Mouse (Mus musculus) heart, postnatal 0 days (tissue): ENCODE measurements at regions not wholly inside any gene's neighbourhood (a gene's known extent, or its start where the extent isn't known, plus 50 kb on each side); places are given as distances from the start of the nearest gene placed in this dataset.

ENCODE experiments used
- ATAC-seq: fragments of 200-750 bp; cut with Nextera tagmentation; 2 replicates; pipeline ENCODE4 v1.8.0; 2017; ENCODE audit warnings: low read depth, moderate number of reproducible peaks, moderate library complexity; ENCODE audit not compliant: insufficient read depth
- DNase-seq: peaks from one replicate; pipeline ENCODE4 v3.0.0-alpha.2; 2016; ENCODE audit warnings: low spot score
- H3K27ac ChIP-seq: fragments of 300-500 bp; sonication (generic); 2 replicates; pipeline ENCODE4 v1.5.1; 2014; ENCODE audit warnings: low read depth, mild to moderate bottlenecking
- H3K27me3 ChIP-seq: fragments of 300-500 bp; sonication (generic); 2 replicates; pipeline ENCODE4 v1.6.1; 2014; ENCODE audit warnings: low read length, mixed read lengths; ENCODE audit not compliant: control insufficient read depth, insufficient read depth
- H3K36me3 ChIP-seq: fragments of 300-500 bp; sonication (generic); replicated peaks from 2 replicates; pipeline ENCODE4 v1.6.1; 2014; ENCODE audit warnings: low read length, mixed read lengths; ENCODE audit not compliant: control insufficient read depth, insufficient read depth
- H3K4me1 ChIP-seq: fragments of 300-500 bp; sonication (generic); 2 replicates; pipeline ENCODE4 v1.6.1; 2014; ENCODE audit warnings: antibody characterized with exemption; ENCODE audit not compliant: control insufficient read depth, insufficient read depth
- H3K4me2 ChIP-seq: fragments of 300-500 bp; sonication (generic); 2 replicates; pipeline ENCODE4 v1.6.1; 2014; ENCODE audit warnings: low read depth, mild to moderate bottlenecking, low read length, moderate library complexity
- H3K4me3 ChIP-seq: fragments of 300-500 bp; sonication (generic); 2 replicates; pipeline ENCODE4 v1.5.1; 2014; ENCODE audit warnings: low read depth, low read length
- H3K9ac ChIP-seq: fragments of 300-500 bp; sonication (generic); replicated peaks from 2 replicates; pipeline ENCODE4 v1.6.1; 2014; ENCODE audit warnings: low read depth, low read length, mixed read lengths
- H3K9me3 ChIP-seq: fragments of 300-500 bp; sonication (generic); replicated peaks from 2 replicates; pipeline ENCODE4 v1.6.1; 2016; ENCODE audit warnings: low read length; ENCODE audit not compliant: control insufficient read depth
- CTCF ChIP-seq: IDR thresholded peaks from 2 replicates; pipeline ENCODE4 v1.5.1; 2016; ENCODE audit warnings: antibody characterized with exemption, control low read depth, low read depth
- EP300 ChIP-seq: IDR thresholded peaks from 2 replicates; pipeline ENCODE4 v1.6.1; 2016; ENCODE audit warnings: antibody characterized with exemption, low read depth
- WGBS: fragments of 180-500 bp; shearing (Covaris S2); extraction: QIAGEN DNeasy Blood & Tissue Kit; methylation state at CpG from one replicate; pipeline ENCODE4 v1.1.7; 2014; 5-methylcytosine and 5-hydroxymethylcytosine counted together

DNA sequence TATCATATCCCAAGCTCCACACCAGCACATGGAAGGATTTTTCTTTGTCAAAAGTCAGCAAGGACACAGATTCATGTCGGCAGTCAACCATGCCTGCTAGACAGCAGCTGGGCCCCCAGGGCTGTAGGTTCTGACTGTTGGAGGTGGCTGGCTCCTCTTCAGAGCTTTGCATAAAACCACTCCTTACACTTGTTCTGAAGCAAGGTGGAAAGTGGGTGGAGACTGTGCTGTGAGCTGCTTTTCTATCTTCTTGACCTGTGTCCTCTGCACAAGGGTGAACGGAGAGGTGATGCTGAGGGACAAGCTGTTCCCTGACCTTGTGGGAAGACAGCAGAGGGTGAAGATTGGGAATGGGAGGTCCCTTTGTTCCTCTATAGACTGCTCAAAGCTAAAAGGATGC is 185.2 kb downstream of the Cmpk2 start:
- Histone ChIP-seq H3K4me2 (no peak overlapping the region), H3K9me3 (no peaks in the 10 kb centered on the region), H3K36me3 (no peaks in the 10 kb centered on the region), H3K9ac (no peak overlapping the region), H3K27me3 (no peaks in the 10 kb centered on the region), H3K27ac (no peak overlapping the region), H3K4me3 (no peak overlapping the region), H3K4me1 (no peaks in the 10 kb centered on the region)
- ATAC-seq (no peak), DNase-seq (no peak)
- no peak for TF ChIP-seq EP300
- no peak for TF ChIP-seq CTCF
- 86% methylated on average over 2 of the region's 2 CpGs for WGBS

- ATAC-seq = no peak
These were observed 184.8 kb downstream of the Cmpk2 start for GRCm38 (mm10) chr12:26653781-26654180.

DNA sequence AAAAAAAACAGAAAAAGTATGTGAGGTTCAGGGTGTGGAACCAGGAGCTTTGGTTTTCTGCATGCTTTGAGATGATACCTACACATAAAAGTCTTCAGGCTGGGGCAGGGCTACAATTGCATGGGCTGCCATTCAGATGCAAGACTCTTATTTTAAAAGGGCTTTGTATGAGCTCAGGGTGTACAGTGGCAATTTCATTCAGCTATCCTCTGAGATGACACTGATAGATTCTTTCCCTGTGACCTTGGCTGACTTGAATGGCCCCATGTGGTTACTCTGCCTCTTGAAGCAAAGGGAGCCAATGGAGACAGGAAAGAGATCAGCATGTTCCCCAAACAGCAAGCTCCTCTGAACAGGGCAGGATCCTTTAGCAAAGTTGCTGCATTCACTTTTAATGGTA is 177.1 kb downstream of the Cmpk2 start:
- Histone ChIP-seq H3K9me3 (no peaks in the 10 kb centered on the region), H3K4me3 (no peak overlapping the region), H3K36me3 (no peaks in the 10 kb centered on the region), H3K4me2 (no peak overlapping the region), H3K9ac (no peak overlapping the region), H3K4me1 (no peaks in the 10 kb centered on the region), H3K27ac (no peak overlapping the region), H3K27me3 (no peaks in the 10 kb centered on the region)
- ATAC-seq (no peak), DNase-seq (no peak)
- TF ChIP-seq CTCF (no peak), EP300 (no peak)

More at GRCm38 (mm10) chr12:26653781-26654180, 184.8 kb downstream of the Cmpk2 start:
- TF ChIP-seq EP300 (no peak), CTCF (no peak)
- Histone ChIP-seq H3K4me3 (no peak overlapping the region), H3K4me2 (no peak overlapping the region), H3K27me3 (no peaks in the 10 kb centered on the region), H3K4me1 (no peaks in the 10 kb centered on the region), H3K9me3 (no peaks in the 10 kb centered on the region), H3K27ac (no peak overlapping the region), H3K9ac (no peak overlapping the region), H3K36me3 (no peaks in the 10 kb centered on the region)
- WGBS = 62% methylated on average over 6 of the region's 6 CpGs
- no peak for DNase-seq

- Histone ChIP-seq H3K4me1 (no peaks in the 10 kb centered on the region), H3K9ac (no peak overlapping the region), H3K4me3 (no peak overlapping the region), H3K9me3 (0 out of 2 replicates have a peak, but pooled peaks cover 3% of the 10 kb centered on the region), H3K36me3 (no peaks in the 10 kb centered on the region), H3K4me2 (no peak overlapping the region), H3K27me3 (no peaks in the 10 kb centered on the region), H3K27ac (no peak overlapping the region)
- no peak for ATAC-seq
- TF ChIP-seq CTCF (no peak), EP300 (no peak)
- WGBS = 64% methylated on average over 4 of the region's 4 CpGs
- no peak for DNase-seq
These were observed 166.7 kb downstream of the Cmpk2 start for GRCm38 (mm10) chr12:26635665-26636241.

- 48% methylated on average over 3 of the region's 3 CpGs for WGBS
- no peak overlapping the region for H3K4me2 ChIP-seq
These were observed 166.2 kb downstream of the Cmpk2 start for GRCm38 (mm10) chr12:26635253-26635652.

GRCm38 (mm10) chr12:26631795-26632122 is 162.8 kb downstream of the Cmpk2 start:
- Histone ChIP-seq H3K27ac (no peak overlapping the region), H3K9ac (no peak overlapping the region)

More at GRCm38 (mm10) chr12:26635253-26635652, 166.2 kb downstream of the Cmpk2 start:
- H3K4me3 ChIP-seq = no peak overlapping the region
- H3K4me1 ChIP-seq = no peaks in the 10 kb centered on the region
- no peak overlapping the region for H3K27ac ChIP-seq
- ATAC-seq = no peak
- no peak overlapping the region for H3K9ac ChIP-seq
- H3K36me3 ChIP-seq = no peaks in the 10 kb centered on the region
- TF ChIP-seq EP300 (no peak), CTCF (no peak)
- H3K9me3 ChIP-seq = 0 out of 2 replicates have a peak, but pooled peaks cover 3% of the 10 kb centered on the region
- H3K27me3 ChIP-seq = no peaks in the 10 kb centered on the region
- no peak for DNase-seq

More at GRCm38 (mm10) chr12:26631795-26632122, 162.8 kb downstream of the Cmpk2 start:
- no peaks in the 10 kb centered on the region for H3K4me1 ChIP-seq
- TF ChIP-seq CTCF (no peak), EP300 (no peak)
- H3K4me2 ChIP-seq = no peak overlapping the region
- no peak overlapping the region for H3K4me3 ChIP-seq
- WGBS = 68% methylated on average over 1 of the region's 1 CpGs
- no peaks in the 10 kb centered on the region for H3K9me3 ChIP-seq
- DNase-seq = no peak
- ATAC-seq = no peak
- H3K36me3 ChIP-seq = no peaks in the 10 kb centered on the region
- no peaks in the 10 kb centered on the region for H3K27me3 ChIP-seq
